Mouse (Mus musculus): ENCODE measurements around the gene Klk9. TPM values are rescaled to one million over a fixed set of nuclear protein-coding genes. Genes with fewer than 3 reads are reported as not detected.

The Klk9 gene
- polyA plus RNA-seq, 1 experiment from 2014 or later, result not detected

DNA sequence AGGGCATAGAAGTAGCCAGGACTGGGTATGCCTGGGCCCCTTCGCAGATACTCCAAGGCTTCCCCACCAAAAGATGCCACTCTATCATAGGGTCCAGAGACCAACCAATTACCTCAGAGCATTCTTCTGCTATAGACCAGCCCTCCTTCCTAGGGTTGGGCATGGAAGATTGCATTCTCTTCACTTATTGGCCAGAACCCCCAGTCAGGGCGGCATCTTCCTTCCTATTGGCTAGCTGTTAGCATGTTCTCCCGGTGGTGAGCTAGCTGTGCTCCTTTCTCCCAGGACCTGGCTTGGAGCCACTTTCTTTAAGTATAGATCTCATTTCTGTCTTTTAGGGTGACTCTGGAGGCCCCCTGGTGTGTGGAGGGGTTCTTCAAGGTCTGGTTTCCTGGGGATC, 18.8 kb upstream of the Klk9 start:
- no peak overlapping the region for H3K4me3 ChIP-seq (ENCODE audit: low read depth, low read length)
- no peak overlapping the region for H3K4me2 ChIP-seq (ENCODE audit: low read depth, low read length)
- H3K4me1 ChIP-seq (ENCODE audit: control insufficient read depth, insufficient read depth, low read length), result no peaks in the 10 kb centered on the region
- H3K27ac ChIP-seq (replicated peaks; ENCODE audit: low read depth, low read length), result no peak overlapping the region
- no peaks in the 10 kb centered on the region for H3K9me3 ChIP-seq (replicated peaks; ENCODE audit: control insufficient read depth, low read length)
- WGBS, result 81% methylated on average over 3 of the region's 3 CpGs
- ATAC-seq (replicated peaks; ENCODE audit: insufficient number of reproducible peaks, low FRiP score, low TSS enrichment, low read depth) (no peak), DNase-seq (ENCODE audit: low spot score) (no peak)
- no peaks in the 10 kb centered on the region for H3K36me3 ChIP-seq (replicated peaks; ENCODE audit: control insufficient read depth, insufficient read depth, low read depth, low read length)
- no peaks in the 10 kb centered on the region for H3K27me3 ChIP-seq (ENCODE audit: control insufficient read depth, insufficient read depth, low read length)
- no peak overlapping the region for H3K9ac ChIP-seq (replicated peaks; ENCODE audit: low read length)

DNA sequence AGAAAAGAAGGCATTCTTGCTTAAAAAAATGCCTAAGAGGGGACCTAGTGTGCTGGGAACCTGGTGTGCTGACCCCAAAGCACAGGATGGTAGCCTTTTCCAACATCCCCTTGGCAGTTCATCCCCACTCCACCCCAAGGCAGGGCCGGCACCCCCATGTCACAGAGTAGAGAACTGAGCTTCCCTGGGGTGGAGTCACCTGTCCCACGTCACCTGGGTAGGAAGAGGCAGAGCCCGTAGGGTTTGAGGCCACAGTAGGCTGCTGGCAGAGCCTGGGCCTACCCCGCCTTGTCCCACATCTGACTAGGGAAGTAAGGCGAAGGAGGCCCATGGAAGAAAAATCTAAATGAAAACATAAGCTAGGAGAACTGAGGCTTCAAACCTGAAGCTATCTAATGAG, 17.3 kb upstream of the Klk9 start, which contains the start of gene Klk11:
Klk11 (plus strand) TSS at position 241 of the 400 bp plus-strand sequence.
- DNase-seq (ENCODE audit: low spot score) (no peak), ATAC-seq (replicated peaks; ENCODE audit: insufficient number of reproducible peaks, low FRiP score, low TSS enrichment, low read depth) (no peak)
- Histone ChIP-seq H3K9me3 (replicated peaks; ENCODE audit: control insufficient read depth, low read length) (no peaks in the 10 kb centered on the region), H3K27me3 (ENCODE audit: control insufficient read depth, insufficient read depth, low read length) (no peaks in the 10 kb centered on the region), H3K9ac (replicated peaks; ENCODE audit: low read length) (no peak within 1 kb of the TSS), H3K4me2 (ENCODE audit: low read depth, low read length) (no peak within 1 kb of the TSS), H3K36me3 (replicated peaks; ENCODE audit: control insufficient read depth, insufficient read depth, low read depth, low read length) (no peaks in the 10 kb centered on the region), H3K4me3 (ENCODE audit: low read depth, low read length) (no peak within 1 kb of the TSS), H3K4me1 (ENCODE audit: control insufficient read depth, insufficient read depth, low read length) (no peaks in the 10 kb centered on the region), H3K27ac (replicated peaks; ENCODE audit: low read depth, low read length) (0 out of 2 replicates have a peak within 1 kb of the TSS, but pooled peaks have one; percentile 20)
- WGBS, result 88% methylated on average over 5 of the region's 5 CpGs

DNA sequence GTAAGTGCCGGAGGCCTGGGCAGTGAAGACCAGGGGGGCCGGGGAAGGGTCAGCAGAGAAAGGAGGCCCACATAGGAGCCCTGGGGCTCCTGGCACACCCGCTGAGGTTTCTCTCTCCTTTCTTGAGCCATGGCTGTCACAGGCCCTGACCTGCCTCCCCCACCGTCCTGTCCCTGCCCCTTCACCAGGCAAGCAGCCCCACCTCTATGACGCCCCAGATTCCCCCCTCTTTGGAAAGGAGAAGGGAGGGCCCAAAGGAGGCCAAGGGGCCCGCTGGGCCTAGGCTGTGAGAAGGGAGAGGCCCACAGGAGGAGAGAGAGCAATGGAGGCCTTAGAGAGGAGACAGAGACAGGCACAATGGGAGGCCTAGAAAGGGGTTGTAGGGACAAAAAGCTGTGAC, 16.9 kb upstream of the Klk9 start:
- WGBS, result 34% methylated on average over 6 of the region's 6 CpGs
- DNase-seq (ENCODE audit: low spot score) (no peak), ATAC-seq (replicated peaks; ENCODE audit: insufficient number of reproducible peaks, low FRiP score, low TSS enrichment, low read depth) (no peak)
- Histone ChIP-seq H3K27me3 (ENCODE audit: control insufficient read depth, insufficient read depth, low read length) (no peaks in the 10 kb centered on the region), H3K36me3 (replicated peaks; ENCODE audit: control insufficient read depth, insufficient read depth, low read depth, low read length) (no peaks in the 10 kb centered on the region), H3K4me2 (ENCODE audit: low read depth, low read length) (no peak overlapping the region), H3K9ac (replicated peaks; ENCODE audit: low read length) (no peak overlapping the region), H3K9me3 (replicated peaks; ENCODE audit: control insufficient read depth, low read length) (no peaks in the 10 kb centered on the region), H3K4me3 (ENCODE audit: low read depth, low read length) (no peak overlapping the region), H3K4me1 (ENCODE audit: control insufficient read depth, insufficient read depth, low read length) (no peaks in the 10 kb centered on the region), H3K27ac (replicated peaks; ENCODE audit: low read depth, low read length) (0 out of 2 replicates have a peak overlapping the region, but pooled peaks have one; percentile 20)

DNA sequence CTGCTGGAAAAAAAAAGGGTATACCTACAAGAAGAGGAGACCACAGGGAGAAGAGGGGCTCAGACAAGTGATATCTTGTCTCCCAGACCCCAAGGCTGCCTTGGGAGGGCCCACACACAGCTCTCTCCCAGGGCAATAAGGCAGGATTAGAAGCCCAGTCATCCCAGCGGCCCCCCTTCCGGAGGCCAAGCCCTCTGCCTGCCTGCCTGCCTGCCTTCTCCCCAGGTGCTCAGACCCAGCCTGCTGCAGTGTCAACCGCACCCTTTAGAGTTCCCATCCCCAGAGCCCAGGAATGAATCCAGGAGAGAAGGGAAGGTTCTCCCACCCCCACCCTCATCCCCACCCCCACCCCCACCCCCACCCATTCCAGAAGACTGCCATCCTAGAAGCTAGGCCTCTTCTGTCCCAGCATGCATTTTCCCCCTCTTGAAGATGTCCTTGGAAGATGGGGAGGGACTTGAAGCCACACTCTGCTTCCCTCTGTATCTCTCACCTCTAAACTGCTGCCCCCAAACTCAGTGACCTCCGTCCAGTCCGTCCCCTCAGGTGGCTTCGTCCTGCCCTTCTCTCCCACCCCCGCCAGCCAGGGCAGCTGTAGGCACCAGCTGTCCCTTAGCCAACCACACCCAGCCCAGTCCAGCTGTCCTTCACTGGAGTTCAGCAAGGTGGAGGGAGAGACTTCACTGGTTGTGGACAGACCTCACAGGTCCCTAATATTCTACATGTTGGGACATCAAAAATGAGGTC, 16.2 kb upstream of the Klk9 start:
- Histone ChIP-seq H3K4me2 (ENCODE audit: low read depth, low read length) (no peak overlapping the region), H3K27me3 (ENCODE audit: control insufficient read depth, insufficient read depth, low read length) (no peaks in the 10 kb centered on the region), H3K9me3 (replicated peaks; ENCODE audit: control insufficient read depth, low read length) (no peaks in the 10 kb centered on the region), H3K4me1 (ENCODE audit: control insufficient read depth, insufficient read depth, low read length) (no peaks in the 10 kb centered on the region), H3K4me3 (ENCODE audit: low read depth, low read length) (no peak overlapping the region), H3K36me3 (replicated peaks; ENCODE audit: control insufficient read depth, insufficient read depth, low read depth, low read length) (no peaks in the 10 kb centered on the region), H3K27ac (replicated peaks; ENCODE audit: low read depth, low read length) (no peak overlapping the region), H3K9ac (replicated peaks; ENCODE audit: low read length) (no peak overlapping the region)
- DNase-seq (ENCODE audit: low spot score), result no peak
- WGBS, result 36% methylated on average over 7 of the region's 7 CpGs
- no peak for ATAC-seq (replicated peaks; ENCODE audit: insufficient number of reproducible peaks, low FRiP score, low TSS enrichment, low read depth)

DNA sequence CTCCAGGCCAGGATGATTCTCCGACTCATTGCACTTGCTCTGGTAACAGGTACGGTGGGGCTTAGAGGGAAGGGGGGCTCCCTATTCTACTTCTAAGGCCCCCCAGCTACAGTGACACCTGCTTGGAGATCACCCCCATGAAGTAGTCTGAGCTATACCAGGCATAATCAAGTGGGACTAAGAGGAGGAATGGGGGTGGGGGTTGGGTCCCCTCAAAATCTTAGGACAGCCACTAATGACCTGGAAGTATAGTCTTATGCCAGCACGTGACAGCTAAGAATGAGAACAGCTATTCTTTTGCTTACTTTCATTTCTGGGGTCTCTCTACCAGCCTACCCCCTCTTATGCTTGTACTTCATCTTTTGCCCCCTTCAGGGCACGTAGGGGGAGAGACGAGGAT, 15.2 kb upstream of the Klk9 start:
- H3K27ac ChIP-seq (replicated peaks; ENCODE audit: low read depth, low read length), result no peak overlapping the region
- ATAC-seq (replicated peaks; ENCODE audit: insufficient number of reproducible peaks, low FRiP score, low TSS enrichment, low read depth) (no peak), DNase-seq (ENCODE audit: low spot score) (no peak)
- H3K9ac ChIP-seq (replicated peaks; ENCODE audit: low read length), result no peak overlapping the region
- WGBS, result 78% methylated on average over 5 of the region's 5 CpGs
- no peaks in the 10 kb centered on the region for H3K27me3 ChIP-seq (ENCODE audit: control insufficient read depth, insufficient read depth, low read length)
- H3K9me3 ChIP-seq (replicated peaks; ENCODE audit: control insufficient read depth, low read length), result no peaks in the 10 kb centered on the region
- H3K4me2 ChIP-seq (ENCODE audit: low read depth, low read length), result no peak overlapping the region
- H3K4me3 ChIP-seq (ENCODE audit: low read depth, low read length), result no peak overlapping the region
- H3K36me3 ChIP-seq (replicated peaks; ENCODE audit: control insufficient read depth, insufficient read depth, low read depth, low read length), result no peaks in the 10 kb centered on the region
- H3K4me1 ChIP-seq (ENCODE audit: control insufficient read depth, insufficient read depth, low read length), result no peaks in the 10 kb centered on the region

DNA sequence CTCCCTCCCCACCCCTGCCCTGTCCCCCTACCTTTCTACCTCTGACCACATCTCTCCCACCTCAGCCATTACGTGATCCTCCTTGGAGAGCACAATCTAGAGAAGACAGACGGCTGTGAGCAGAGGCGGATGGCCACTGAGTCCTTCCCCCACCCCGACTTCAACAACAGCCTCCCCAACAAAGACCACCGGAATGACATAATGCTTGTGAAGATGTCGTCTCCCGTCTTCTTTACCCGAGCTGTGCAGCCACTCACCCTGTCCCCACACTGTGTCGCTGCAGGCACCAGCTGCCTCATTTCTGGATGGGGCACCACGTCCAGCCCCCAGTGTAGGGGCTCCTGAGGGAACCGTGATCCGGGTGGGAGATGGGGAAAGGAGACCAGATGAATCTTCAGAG, 14.3 kb upstream of the Klk9 start:
- Histone ChIP-seq H3K4me1 (ENCODE audit: control insufficient read depth, insufficient read depth, low read length) (no peaks in the 10 kb centered on the region), H3K36me3 (replicated peaks; ENCODE audit: control insufficient read depth, insufficient read depth, low read depth, low read length) (no peaks in the 10 kb centered on the region), H3K27ac (replicated peaks; ENCODE audit: low read depth, low read length) (no peak overlapping the region), H3K4me2 (ENCODE audit: low read depth, low read length) (no peak overlapping the region), H3K9ac (replicated peaks; ENCODE audit: low read length) (no peak overlapping the region), H3K4me3 (ENCODE audit: low read depth, low read length) (no peak overlapping the region), H3K27me3 (ENCODE audit: control insufficient read depth, insufficient read depth, low read length) (no peaks in the 10 kb centered on the region), H3K9me3 (replicated peaks; ENCODE audit: control insufficient read depth, low read length) (no peaks in the 10 kb centered on the region)
- 85% methylated on average over 12 of the region's 12 CpGs for WGBS
- DNase-seq (ENCODE audit: low spot score) (no peak), ATAC-seq (replicated peaks; ENCODE audit: insufficient number of reproducible peaks, low FRiP score, low TSS enrichment, low read depth) (no peak)

DNA sequence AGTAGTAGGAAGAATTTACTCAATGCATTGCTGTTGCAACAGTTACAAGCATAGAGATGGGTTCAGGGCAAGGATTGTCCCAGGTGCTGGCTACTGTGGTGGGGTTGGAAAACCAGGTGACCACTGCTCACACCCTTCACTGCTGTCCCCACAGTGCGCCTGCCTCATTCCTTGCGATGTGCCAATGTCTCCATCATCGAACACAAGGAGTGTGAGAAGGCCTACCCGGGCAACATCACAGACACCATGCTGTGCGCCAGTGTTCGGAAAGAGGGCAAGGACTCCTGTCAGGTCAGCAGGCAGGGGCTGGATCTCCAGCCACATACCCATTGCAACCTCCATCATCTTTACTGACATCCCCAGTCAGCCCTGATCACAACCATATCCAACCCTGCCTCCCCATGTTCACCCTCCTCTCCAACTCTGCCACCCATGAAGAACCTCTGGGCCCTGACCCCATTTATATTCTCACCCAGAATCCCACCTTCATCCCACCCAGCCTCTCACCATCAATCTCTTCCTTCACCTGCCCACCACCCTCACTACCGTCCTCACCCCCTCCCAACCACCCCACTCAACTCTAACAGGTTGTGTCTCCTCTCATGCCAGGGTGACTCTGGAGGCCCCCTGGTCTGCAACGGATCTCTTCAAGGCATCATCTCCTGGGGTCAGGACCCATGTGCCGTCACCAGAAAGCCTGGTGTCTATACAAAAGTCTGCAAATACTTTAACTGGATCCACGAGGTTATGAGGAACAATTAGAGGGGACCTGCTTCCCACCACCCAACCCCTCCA, 13.3 kb upstream of the Klk9 start:
- Histone ChIP-seq H3K36me3 (replicated peaks; ENCODE audit: control insufficient read depth, insufficient read depth, low read depth, low read length) (no peaks in the 10 kb centered on the region), H3K4me1 (ENCODE audit: control insufficient read depth, insufficient read depth, low read length) (no peaks in the 10 kb centered on the region), H3K27ac (replicated peaks; ENCODE audit: low read depth, low read length) (no peak overlapping the region), H3K27me3 (ENCODE audit: control insufficient read depth, insufficient read depth, low read length) (no peaks in the 10 kb centered on the region), H3K4me3 (ENCODE audit: low read depth, low read length) (no peak overlapping the region), H3K4me2 (ENCODE audit: low read depth, low read length) (no peak overlapping the region), H3K9me3 (replicated peaks; ENCODE audit: control insufficient read depth, low read length) (no peaks in the 10 kb centered on the region), H3K9ac (replicated peaks; ENCODE audit: low read length) (no peak overlapping the region)
- DNase-seq (ENCODE audit: low spot score), result no peak
- WGBS, result 86% methylated on average over 10 of the region's 10 CpGs
- no peak for ATAC-seq (replicated peaks; ENCODE audit: insufficient number of reproducible peaks, low FRiP score, low TSS enrichment, low read depth)

DNA sequence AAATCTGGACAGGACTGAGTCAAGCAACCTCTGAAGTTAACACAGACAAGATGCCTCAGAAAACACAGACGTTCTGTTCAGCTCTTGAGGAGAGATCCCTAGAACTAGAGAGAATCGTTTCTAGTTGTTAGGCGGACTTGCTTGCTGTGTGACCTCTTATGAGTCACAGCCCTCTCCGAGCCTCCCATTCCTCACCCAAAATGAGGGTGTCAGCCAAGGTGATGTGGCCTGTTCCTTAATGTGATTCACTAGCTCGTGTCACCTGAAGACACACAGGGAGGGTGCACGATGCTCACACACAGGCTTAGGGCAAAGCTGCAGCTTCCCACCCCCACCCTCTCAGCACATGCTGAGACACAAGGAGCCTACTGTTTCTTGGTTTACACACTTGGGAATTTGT, 11.4 kb upstream of the Klk9 start:
- Histone ChIP-seq H3K27ac (replicated peaks; ENCODE audit: low read depth, low read length) (no peak overlapping the region), H3K9me3 (replicated peaks; ENCODE audit: control insufficient read depth, low read length) (no peaks in the 10 kb centered on the region), H3K4me2 (ENCODE audit: low read depth, low read length) (no peak overlapping the region), H3K27me3 (ENCODE audit: control insufficient read depth, insufficient read depth, low read length) (no peaks in the 10 kb centered on the region), H3K4me3 (ENCODE audit: low read depth, low read length) (no peak overlapping the region), H3K4me1 (ENCODE audit: control insufficient read depth, insufficient read depth, low read length) (no peaks in the 10 kb centered on the region), H3K9ac (replicated peaks; ENCODE audit: low read length) (no peak overlapping the region), H3K36me3 (replicated peaks; ENCODE audit: control insufficient read depth, insufficient read depth, low read depth, low read length) (no peaks in the 10 kb centered on the region)
- 57% methylated on average over 6 of the region's 6 CpGs for WGBS
- ATAC-seq (replicated peaks; ENCODE audit: insufficient number of reproducible peaks, low FRiP score, low TSS enrichment, low read depth) (no peak), DNase-seq (ENCODE audit: low spot score) (no peak)

Measured in embryonic facial prominence, embryonic 11.5 days (tissue).